Mouse (Mus musculus) midbrain, embryonic 13.5 days (tissue): ENCODE data around the gene Kcnh2. TPM values are rescaled to one million over a fixed set of nuclear protein-coding genes. Genes with fewer than 3 reads are reported as not detected.
A peak's percentile ranks its signal among the peaks of the same experiment; 100 is the strongest.

Experiments used
- ATAC-seq: fragments of 200-750 bp; cut with Nextera tagmentation; 2 replicates; pipeline ENCODE4 v1.8.0; 2017; ENCODE audit warnings: mild to moderate bottlenecking, moderate TSS enrichment, moderate library complexity
- H3K27ac ChIP-seq: fragments of 300-500 bp; sonication (generic); 2 replicates; pipeline ENCODE4 v1.5.1; 2015; ENCODE audit warnings: inconsistent platforms, mild to moderate bottlenecking, moderate library complexity
- H3K27me3 ChIP-seq: fragments of 300-500 bp; sonication (generic); 2 replicates; pipeline ENCODE4 v1.6.1; 2015; ENCODE audit warnings: mild to moderate bottlenecking, inconsistent platforms
- H3K36me3 ChIP-seq: fragments of 300-500 bp; sonication (generic); 2 replicates; pipeline ENCODE4 v1.6.1; 2015; ENCODE audit warnings: mild to moderate bottlenecking, inconsistent platforms
- H3K4me1 ChIP-seq: fragments of 300-500 bp; sonication (generic); replicated peaks from 2 replicates; pipeline ENCODE4 v1.6.1; 2015; ENCODE audit warnings: inconsistent platforms
- H3K4me2 ChIP-seq: fragments of 300-500 bp; sonication (generic); replicated peaks from 2 replicates; pipeline ENCODE4 v1.6.1; 2015; ENCODE audit warnings: moderate library complexity, mild to moderate bottlenecking, inconsistent platforms
- H3K4me3 ChIP-seq: fragments of 300-500 bp; sonication (generic); replicated peaks from 2 replicates; pipeline ENCODE4 v1.5.1; 2015; ENCODE audit warnings: mild to moderate bottlenecking, inconsistent platforms
- H3K9ac ChIP-seq: fragments of 300-500 bp; sonication (generic); replicated peaks from 2 replicates; pipeline ENCODE4 v1.6.1; 2015; ENCODE audit warnings: mild to moderate bottlenecking, inconsistent platforms
- H3K9me3 ChIP-seq: fragments of 300-500 bp; sonication (generic); 2 replicates; pipeline ENCODE4 v1.6.1; 2016; ENCODE audit warnings: mild to moderate bottlenecking, inconsistent platforms
- WGBS: fragments of 180-500 bp; shearing (Covaris S2); methylation state at CpG from one replicate; pipeline ENCODE4 v1.1.7; 2015; 5-methylcytosine and 5-hydroxymethylcytosine counted together
- polyA plus RNA-seq: library from polyadenylated mRNA; unstranded; fragments of >200 nt; fragmentation: Nextera tagmentation; extraction: Ambion mirVana; gene quantifications from 2 replicates; pipeline ENCODE4 v1.2.1, GENCODE M21; 2015

The Kcnh2 gene
- polyA plus RNA-seq, 1 experiment from 2014 or later: 10.3 TPM

GRCm38 (mm10) chr5:24343379-24343778 lies 8.0 kb downstream of the Kcnh2 start:
- Histone ChIP-seq H3K4me3 (no peak overlapping the region), H3K4me2 (no peak overlapping the region), H3K27ac (peak overlapping the region; percentile 99), H3K9ac (no peak overlapping the region), H3K9me3 (no peaks in the 10 kb centered on the region), H3K36me3 (peaks cover 17% of the 10 kb centered on the region; the same call in 1 of the 2 replicates), H3K27me3 (0 out of 2 replicates have a peak, but pooled peaks cover 6% of the 10 kb centered on the region), H3K4me1 (peaks cover 74% of the 10 kb centered on the region)
- no peak for ATAC-seq

GRCm38 (mm10) chr5:24342966-24343365 lies 8.4 kb downstream of the Kcnh2 start:
- no peak for ATAC-seq
- Histone ChIP-seq H3K4me1 (peaks cover 71% of the 10 kb centered on the region), H3K36me3 (peaks cover 17% of the 10 kb centered on the region; the same call in 1 of the 2 replicates), H3K27me3 (0 out of 2 replicates have a peak, but pooled peaks cover 6% of the 10 kb centered on the region), H3K27ac (peak overlapping the region; percentile 99), H3K9ac (no peak overlapping the region), H3K4me2 (no peak overlapping the region), H3K4me3 (no peak overlapping the region), H3K9me3 (no peaks in the 10 kb centered on the region)
- WGBS: 47% methylated on average over 8 of the region's 8 CpGs

GRCm38 (mm10) chr5:24342205-24342963 lies 9.0 kb downstream of the Kcnh2 start:
- Histone ChIP-seq H3K4me1 (peaks cover 71% of the 10 kb centered on the region), H3K9me3 (no peaks in the 10 kb centered on the region), H3K4me2 (no peak overlapping the region), H3K36me3 (peaks cover 16% of the 10 kb centered on the region; the same call in 1 of the 2 replicates), H3K27me3 (0 out of 2 replicates have a peak, but pooled peaks cover 4% of the 10 kb centered on the region), H3K4me3 (no peak overlapping the region), H3K27ac (peak overlapping the region; percentile 99), H3K9ac (no peak overlapping the region)
- no peak for ATAC-seq
- WGBS: 79% methylated on average over 14 of the region's 14 CpGs

- Histone ChIP-seq H3K9me3 (no peaks in the 10 kb centered on the region), H3K36me3 (peaks cover 10% of the 10 kb centered on the region; the same call in 1 of the 2 replicates), H3K4me1 (peaks cover 59% of the 10 kb centered on the region), H3K27ac (peak overlapping the region; percentile 15; the same call in 1 of the 2 replicates), H3K4me3 (no peak overlapping the region), H3K9ac (no peak overlapping the region), H3K27me3 (no peaks in the 10 kb centered on the region), H3K4me2 (no peak overlapping the region)
- 78% methylated on average over 2 of the region's 2 CpGs for WGBS
- ATAC-seq: no peak
Observed at GRCm38 (mm10) chr5:24337821-24338220, 13.6 kb downstream of the Kcnh2 start.

GRCm38 (mm10) chr5:24337366-24337765 lies 14.0 kb downstream of the Kcnh2 start:
- ATAC-seq: peak; percentile 43; the same call in 1 of the 2 replicates
- 0 out of 2 replicates have a peak overlapping the region, but pooled peaks have one; percentile 25 for H3K9ac ChIP-seq

GRCm38 (mm10) chr5:24335888-24336511 lies 15.4 kb downstream of the Kcnh2 start:
- peaks cover 41% of the 10 kb centered on the region for H3K4me1 ChIP-seq
- ATAC-seq: peak; percentile 87
- no peaks in the 10 kb centered on the region for H3K27me3 ChIP-seq
- peak overlapping the region; percentile 25; the same call in 1 of the 2 replicates for H3K9ac ChIP-seq
- H3K36me3 ChIP-seq: peaks cover 28% of the 10 kb centered on the region
- no peak overlapping the region for H3K4me3 ChIP-seq
- peak overlapping the region; percentile 64 for H3K27ac ChIP-seq
- no peaks in the 10 kb centered on the region for H3K9me3 ChIP-seq
- no peak overlapping the region for H3K4me2 ChIP-seq
- 8% methylated on average over 3 of the region's 3 CpGs for WGBS

More at GRCm38 (mm10) chr5:24337366-24337765, 14.0 kb downstream of the Kcnh2 start:
- H3K27me3 ChIP-seq: no peaks in the 10 kb centered on the region
- peaks cover 14% of the 10 kb centered on the region for H3K36me3 ChIP-seq
- peaks cover 55% of the 10 kb centered on the region for H3K4me1 ChIP-seq
- no peaks in the 10 kb centered on the region for H3K9me3 ChIP-seq
- H3K4me3 ChIP-seq: no peak overlapping the region
- WGBS: 36% methylated on average over 9 of the region's 9 CpGs
- no peak overlapping the region for H3K4me2 ChIP-seq
- H3K27ac ChIP-seq: peak overlapping the region; percentile 15; the same call in 1 of the 2 replicates

- no peak overlapping the region for H3K27ac ChIP-seq
- 44% methylated on average over 3 of the region's 3 CpGs for WGBS
- no peak overlapping the region for H3K4me2 ChIP-seq
- H3K27me3 ChIP-seq: no peaks in the 10 kb centered on the region
- no peak overlapping the region; the same call in 1 of the 2 replicates for H3K9ac ChIP-seq
- H3K4me1 ChIP-seq: peaks cover 49% of the 10 kb centered on the region
- no peak overlapping the region for H3K4me3 ChIP-seq
- peaks cover 31% of the 10 kb centered on the region for H3K36me3 ChIP-seq
- H3K9me3 ChIP-seq: no peaks in the 10 kb centered on the region
- ATAC-seq: no peak
Observed at GRCm38 (mm10) chr5:24334749-24335148, 16.7 kb downstream of the Kcnh2 start.

- Histone ChIP-seq H3K9ac (no peak overlapping the region), H3K36me3 (peaks cover 25% of the 10 kb centered on the region), H3K4me2 (no peak overlapping the region), H3K27me3 (no peaks in the 10 kb centered on the region), H3K4me3 (no peak overlapping the region), H3K4me1 (peaks cover 53% of the 10 kb centered on the region), H3K9me3 (no peaks in the 10 kb centered on the region), H3K27ac (no peak overlapping the region)
- 86% methylated on average over 4 of the region's 4 CpGs for WGBS
- ATAC-seq: no peak
Observed at GRCm38 (mm10) chr5:24332401-24332800, 19.0 kb downstream of the Kcnh2 start.

- 0 out of 2 replicates have a peak, but pooled peaks have one; percentile 9 for ATAC-seq
- Histone ChIP-seq H3K9ac (0 out of 2 replicates have a peak overlapping the region, but pooled peaks have one; percentile 64), H3K36me3 (peaks cover 39% of the 10 kb centered on the region), H3K4me3 (no peak overlapping the region), H3K4me2 (peak overlapping the region; percentile 53; the same call in 1 of the 2 replicates), H3K4me1 (peaks cover 32% of the 10 kb centered on the region), H3K27ac (peak overlapping the region; percentile 74), H3K9me3 (no peaks in the 10 kb centered on the region), H3K27me3 (peaks cover 5% of the 10 kb centered on the region)
- WGBS: 48% methylated on average over 5 of the region's 5 CpGs
Observed at GRCm38 (mm10) chr5:24329965-24330298, 21.5 kb downstream of the Kcnh2 start.

GRCm38 (mm10) chr5:24329212-24329964 lies 22.0 kb downstream of the Kcnh2 start:
- peak overlapping the region; percentile 64 for H3K9ac ChIP-seq
- H3K27me3 ChIP-seq: peaks cover 5% of the 10 kb centered on the region
- H3K9me3 ChIP-seq: no peaks in the 10 kb centered on the region
- ATAC-seq: peak; percentile 84
- peak overlapping the region; percentile 22 for H3K4me3 ChIP-seq
- peaks cover 32% of the 10 kb centered on the region for H3K4me1 ChIP-seq
- H3K4me2 ChIP-seq: peak overlapping the region; percentile 53
- 6% methylated on average over 27 of the region's 27 CpGs for WGBS
- H3K27ac ChIP-seq: peak overlapping the region; percentile 74
- peaks cover 45% of the 10 kb centered on the region for H3K36me3 ChIP-seq

GRCm38 (mm10) chr5:24328813-24329211 lies 22.6 kb downstream of the Kcnh2 start:
- H3K27ac ChIP-seq: peak overlapping the region; percentile 74
- H3K4me1 ChIP-seq: peaks cover 32% of the 10 kb centered on the region
- WGBS: 76% methylated on average over 6 of the region's 6 CpGs
- no peaks in the 10 kb centered on the region for H3K9me3 ChIP-seq
- H3K36me3 ChIP-seq: peaks cover 50% of the 10 kb centered on the region
- peaks cover 5% of the 10 kb centered on the region for H3K27me3 ChIP-seq
- peak overlapping the region; percentile 22 for H3K4me3 ChIP-seq
- peak overlapping the region; percentile 64 for H3K9ac ChIP-seq
- ATAC-seq: no peak; the same call in none of the 2 replicates
- peak overlapping the region; percentile 53 for H3K4me2 ChIP-seq
